Mouse (Mus musculus) myocyte (in vitro differentiated cells): ENCODE data around the gene Zfp382.

Experiments used
- CEBPB ChIP-seq: IDR thresholded peaks from 2 replicates; pipeline ENCODE4 v1.6.1; 2011; ENCODE audit warnings: mild to moderate bottlenecking, moderate library complexity; ENCODE audit not compliant: poor library complexity, insufficient read depth, severe bottlenecking
- E2F4 ChIP-seq: IDR thresholded peaks from one replicate; pipeline ENCODE4 v1.6.1; 2011; ENCODE audit warnings: mild to moderate bottlenecking, control low read depth, moderate library complexity; ENCODE audit not compliant: insufficient read depth
- MAX ChIP-seq: IDR thresholded peaks from one replicate; pipeline ENCODE4 v1.6.1; 2011; ENCODE audit warnings: low read depth, mild to moderate bottlenecking, control low read depth
- MYOD1 ChIP-seq, 3 experiments: IDR thresholded peaks; one replicate each; pipeline ENCODE4 v1.6.1; 2011; ENCODE audit warnings: control low read depth in 2 of 3, low read depth in 2 of 3, mild to moderate bottlenecking in 2 of 3, moderate library complexity in 1 of 3; ENCODE audit not compliant: insufficient read length in 2 of 3, control insufficient read depth in 1 of 3
- MYOG ChIP-seq, 3 experiments: IDR thresholded peaks; one replicate each; pipeline ENCODE4 v1.6.1; 2011; ENCODE audit warnings: control low read depth in 2 of 3, low read depth in 2 of 3, mild to moderate bottlenecking in 2 of 3; ENCODE audit not compliant: insufficient read length in 2 of 3, control insufficient read depth in 1 of 3, insufficient read depth in 1 of 3
- POLR2A ChIP-seq: IDR thresholded peaks from one replicate; pipeline ENCODE4 v1.6.1; 2011; ENCODE audit warnings: low read depth, mild to moderate bottlenecking, control low read depth, moderate library complexity; ENCODE audit not compliant: insufficient read length
- POLR2AphosphoS2 ChIP-seq: IDR thresholded peaks from one replicate; pipeline ENCODE4 v1.6.1; 2011; ENCODE audit warnings: low read depth, control low read depth; ENCODE audit not compliant: insufficient read length
- REST ChIP-seq: IDR thresholded peaks from one replicate; pipeline ENCODE4 v1.6.1; 2011; ENCODE audit warnings: mild to moderate bottlenecking, control low read depth, moderate library complexity; ENCODE audit not compliant: insufficient read depth, insufficient read length
- SRF ChIP-seq: IDR thresholded peaks from one replicate; pipeline ENCODE4 v1.6.1; 2011; ENCODE audit warnings: low read depth; ENCODE audit not compliant: control insufficient read depth, insufficient read length
- TCF12 ChIP-seq: IDR thresholded peaks from one replicate; pipeline ENCODE4 v1.6.1; 2011; ENCODE audit warnings: mild to moderate bottlenecking, control low read depth; ENCODE audit not compliant: poor library complexity, insufficient read depth, severe bottlenecking
- TCF3 ChIP-seq: IDR thresholded peaks from one replicate; pipeline ENCODE4 v1.6.1; 2011; ENCODE audit warnings: low read depth, control low read depth; ENCODE audit not compliant: insufficient read length
- USF1 ChIP-seq: IDR thresholded peaks from one replicate; pipeline ENCODE4 v1.6.1; 2011; ENCODE audit warnings: low read depth, mild to moderate bottlenecking, control low read depth, moderate library complexity

DNA sequence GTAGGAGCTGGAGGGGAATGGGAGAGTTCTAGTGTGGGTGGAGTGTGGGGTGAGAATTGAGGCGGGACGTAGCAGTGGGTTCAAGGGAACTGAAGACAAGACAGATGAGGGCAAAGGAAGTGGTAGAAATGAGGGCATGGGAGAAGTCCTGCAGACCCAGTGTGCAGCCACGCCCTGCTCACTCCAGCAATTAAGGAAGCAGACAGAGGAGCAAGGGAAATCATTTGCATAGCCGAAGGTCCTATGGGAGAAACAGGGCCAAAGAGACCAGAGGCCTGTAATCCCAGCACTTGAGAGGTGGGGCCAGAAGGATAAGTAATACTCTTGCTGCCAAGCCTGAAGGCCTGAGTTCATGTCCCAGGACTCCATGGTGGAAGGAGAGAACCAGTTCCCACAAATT, 10.7 kb downstream of the Zfp382 start:
- TF ChIP-seq USF1 (no peak), POLR2A (no peak), E2F4 (no peak), CEBPB (no peak), TCF12 (no peak), MAX (no peak), POLR2AphosphoS2 (no peak), REST (no peak), TCF3 (no peak), MYOD1 (IDR thresholded peaks at IDR 0.05; ENCODE audit: control insufficient read depth in 1 of 3, insufficient read length in 2 of 3, low read depth in 2 of 3) (no peak), SRF (no peak), MYOG (IDR thresholded peaks at IDR 0.05; ENCODE audit: control insufficient read depth in 1 of 3, insufficient read depth in 1 of 3, insufficient read length in 2 of 3, low read depth in 2 of 3) (no peak)
